Mouse (Mus musculus) gonadal fat pad, adult 2 months (tissue): ENCODE measurements around the gene Reep1. TPM values are rescaled to one million over a fixed set of nuclear protein-coding genes. Genes with fewer than 3 reads are reported as not detected.

ENCODE experiments used
- DNase-seq: peaks from one replicate; pipeline ENCODE4 v3.0.0-alpha.2; 2012; ENCODE audit warnings: low read depth
- polyA plus RNA-seq: library from polyadenylated mRNA; depleted of rRNA; stranded (reverse); fragments of >200 nt; gene quantifications from 2 replicates; pipeline ENCODE4 v1.2.3, GENCODE M21; 2012

Gene Reep1
- polyA plus RNA-seq, 1 experiment = 6.2 TPM

DNA sequence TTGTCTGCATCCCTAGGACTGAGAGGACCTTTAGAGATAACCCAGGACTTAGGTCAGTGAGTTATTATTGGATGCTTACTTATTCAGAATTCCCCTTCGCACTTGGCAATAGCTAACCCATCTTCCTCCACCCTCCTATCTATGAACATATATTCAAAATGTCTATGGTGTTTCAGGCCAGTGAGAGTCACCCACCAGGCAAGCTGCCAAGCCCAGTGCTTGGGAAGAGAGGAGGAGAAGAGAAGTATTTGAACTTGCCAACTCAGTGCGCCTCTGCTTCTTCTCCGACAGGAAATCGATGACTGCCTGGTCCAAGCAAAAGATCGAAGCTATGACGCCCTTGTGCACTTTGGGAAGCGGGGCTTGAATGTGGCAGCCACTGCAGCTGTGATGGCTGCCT lies 73.1 kb downstream of the Reep1 start:
- DNase-seq = no peak

DNA sequence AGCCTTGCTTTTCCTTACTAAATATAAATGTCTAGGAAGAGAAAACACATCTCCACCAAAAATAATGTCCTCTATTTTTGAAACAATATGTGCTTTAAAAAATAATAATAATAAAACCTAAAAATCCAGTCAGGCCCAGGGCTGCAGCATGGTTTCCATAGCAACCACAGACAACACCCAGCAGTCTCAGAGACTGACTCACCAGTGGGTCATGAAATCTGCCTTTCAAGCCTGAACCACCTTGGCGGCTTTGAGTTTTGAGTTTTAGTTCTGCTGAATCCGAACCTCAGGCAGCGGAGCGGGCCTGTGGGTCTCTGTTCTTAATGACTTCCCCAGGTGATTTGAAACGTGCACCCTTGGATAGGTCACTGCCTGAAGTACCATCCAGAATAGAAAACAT lies 75.8 kb downstream of the Reep1 start:
- no peak for DNase-seq

DNA sequence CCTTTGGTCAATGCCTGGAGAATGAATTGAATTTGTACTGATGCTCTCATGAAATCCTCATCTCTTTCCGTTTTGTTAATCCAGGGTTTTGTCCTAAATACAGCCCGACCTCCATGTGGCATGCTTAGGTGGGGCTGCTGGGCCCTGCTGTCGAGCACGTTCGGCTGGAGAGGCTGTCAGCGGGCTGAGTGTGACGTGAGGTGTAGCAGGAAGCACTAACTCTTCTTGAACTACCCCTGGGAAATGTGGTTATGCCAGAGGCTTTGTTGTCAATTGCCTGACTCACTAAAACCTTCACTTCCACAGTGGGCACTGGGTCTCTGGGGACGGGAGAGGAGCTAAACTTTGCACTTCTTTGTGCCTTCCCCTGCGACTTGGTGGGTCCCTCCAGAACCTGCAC lies 81.0 kb downstream of the Reep1 start:
- no peak for DNase-seq

DNA sequence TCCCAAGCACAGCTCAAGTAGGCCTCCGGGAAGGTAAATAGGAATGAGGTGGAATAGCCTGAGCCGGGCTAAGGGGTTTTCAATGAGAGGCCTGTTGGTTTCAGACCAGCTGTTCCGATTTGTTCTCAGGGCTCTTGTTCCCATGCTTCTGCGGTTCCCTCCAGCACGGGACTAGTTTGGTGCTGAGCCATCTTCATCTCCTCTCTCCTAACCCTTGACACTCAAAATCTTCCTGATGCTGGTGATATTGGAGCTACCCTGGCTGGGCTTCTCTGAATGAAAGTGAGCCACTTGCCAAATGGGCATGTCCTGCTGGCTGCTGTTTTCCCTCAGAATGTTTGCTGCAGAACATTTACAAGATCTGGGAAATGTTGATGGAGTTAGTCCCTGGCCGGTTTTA lies 84.4 kb downstream of the Reep1 start:
- no peak for DNase-seq

DNA sequence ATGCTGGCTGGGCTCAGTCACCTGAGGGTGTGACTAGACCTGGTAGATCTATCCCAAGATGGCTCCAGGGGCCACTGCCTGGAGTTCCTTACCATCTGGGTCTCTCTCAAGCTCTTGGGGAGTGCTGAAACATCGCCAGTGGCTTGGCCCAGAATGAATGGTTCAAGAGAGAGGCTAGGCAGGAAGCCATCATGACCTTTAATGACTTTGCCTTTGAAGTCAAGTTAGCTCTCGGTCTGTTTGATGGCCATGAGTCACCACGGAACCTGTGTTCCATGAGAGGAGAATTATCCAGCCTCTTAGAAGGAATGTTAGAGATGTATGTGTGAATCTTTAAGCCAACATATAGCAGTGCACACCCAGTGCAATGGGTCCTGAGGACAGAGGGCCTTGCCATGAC lies 92.0 kb downstream of the Reep1 start:
- DNase-seq = no peak

DNA sequence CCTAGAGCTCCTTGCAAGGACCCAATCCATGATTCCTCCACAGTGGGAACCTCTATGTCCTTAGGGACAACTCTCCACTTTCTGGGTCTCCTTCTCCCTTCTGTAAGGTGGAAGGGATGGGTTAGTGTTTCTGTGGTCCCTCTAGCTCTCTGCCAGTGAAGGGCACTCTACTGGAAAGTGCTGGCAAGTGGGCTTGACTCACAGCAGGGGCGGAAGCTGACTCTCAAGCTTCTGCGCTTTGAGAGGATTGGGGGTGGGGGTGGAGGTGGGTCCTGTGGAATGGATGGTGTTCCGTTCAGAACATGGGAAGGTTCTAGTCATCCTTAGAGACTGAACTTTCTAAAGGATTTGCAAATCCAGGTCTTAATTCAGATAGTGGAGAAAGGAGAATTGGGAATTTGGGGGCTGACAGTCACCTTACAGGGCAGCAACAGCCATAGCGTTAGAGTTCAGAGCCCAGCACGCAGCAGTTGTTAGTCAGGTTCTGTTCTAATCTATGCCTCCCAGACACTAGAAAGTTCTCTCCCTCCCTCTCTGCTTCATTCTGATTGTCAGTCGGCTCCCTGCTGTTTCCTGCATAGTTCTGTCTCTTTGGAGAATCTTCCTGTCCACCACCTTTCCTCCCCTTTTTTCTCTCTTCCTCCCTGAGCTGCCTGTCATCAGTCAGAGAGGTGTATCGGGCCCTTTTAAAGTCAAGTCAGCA lies 93.8 kb downstream of the Reep1 start:
- DNase-seq = no peak

DNA sequence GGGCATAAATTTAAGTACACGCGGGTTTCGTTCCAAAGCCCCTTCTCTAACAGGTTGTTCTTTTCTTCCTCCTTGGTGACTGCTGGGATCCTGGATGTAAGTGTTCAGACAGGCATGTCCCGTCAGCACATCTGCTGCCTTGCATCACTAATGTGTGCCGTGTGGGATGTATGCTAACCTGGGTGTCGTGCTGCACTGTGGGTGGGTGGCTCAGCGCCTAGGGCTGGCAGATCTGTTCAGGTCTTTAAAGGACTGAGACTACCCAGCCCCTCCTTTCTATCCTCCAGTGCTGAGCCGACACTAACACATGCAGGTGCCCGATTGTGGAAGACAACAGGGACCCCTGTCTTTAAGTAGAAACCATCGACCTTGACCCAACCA lies 94.3 kb downstream of the Reep1 start:
- no peak for DNase-seq

DNA sequence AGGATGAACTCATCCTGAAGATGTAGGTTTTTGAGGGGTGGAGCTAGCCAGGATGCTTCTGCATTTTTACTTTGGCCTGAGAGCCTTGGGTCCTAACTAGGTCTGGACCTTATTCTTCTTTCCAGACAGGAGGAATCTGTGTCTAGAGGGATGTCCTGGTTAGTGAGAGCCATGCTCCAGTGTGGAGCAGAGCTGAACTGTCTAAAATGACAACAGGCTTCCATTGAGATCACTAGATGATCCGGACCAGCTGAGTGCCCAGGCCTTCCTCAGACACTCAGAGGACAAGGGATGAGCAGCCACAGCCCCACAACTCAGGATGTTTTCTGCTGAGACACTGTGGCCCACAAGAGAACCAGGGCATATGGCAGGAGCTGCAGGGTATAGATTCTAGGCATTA lies 96.2 kb downstream of the Reep1 start:
- DNase-seq = no peak

DNA sequence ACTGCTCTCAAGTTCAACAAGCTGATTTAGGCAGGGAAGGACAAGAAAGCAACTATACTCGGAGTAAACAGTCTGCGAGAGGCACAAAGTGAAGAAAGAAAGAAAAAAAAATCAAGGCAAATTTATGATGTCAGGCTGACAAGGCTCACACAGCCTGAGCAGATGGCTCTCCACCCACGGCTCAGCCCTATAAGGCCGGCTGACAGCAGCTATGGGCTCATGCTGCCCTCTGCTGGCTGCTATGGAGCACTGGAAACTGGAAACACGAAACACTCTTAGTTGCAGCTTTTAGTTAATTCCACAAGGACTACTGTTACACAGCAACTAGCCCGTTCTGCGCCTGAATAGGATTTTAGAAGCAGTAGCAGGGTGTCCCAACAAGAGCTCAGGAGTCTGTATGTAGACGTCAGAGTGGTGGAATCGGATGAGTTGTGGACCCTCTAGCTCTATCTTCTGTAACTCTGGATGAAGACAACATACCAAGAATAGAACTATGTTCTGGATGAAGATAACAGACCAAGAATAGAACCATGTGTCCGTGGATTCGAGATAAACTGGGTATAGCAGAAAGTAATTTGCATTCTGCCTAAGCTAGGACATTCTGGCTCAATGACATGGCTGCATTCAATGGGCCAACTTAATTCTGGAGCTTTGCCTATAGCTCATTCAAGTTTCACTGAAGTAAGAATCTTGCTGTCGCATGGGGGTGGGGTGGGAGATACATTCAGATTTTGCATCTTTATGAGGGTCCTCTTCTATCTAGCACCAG lies 96.9 kb downstream of the Reep1 start:
- no peak for DNase-seq

DNA sequence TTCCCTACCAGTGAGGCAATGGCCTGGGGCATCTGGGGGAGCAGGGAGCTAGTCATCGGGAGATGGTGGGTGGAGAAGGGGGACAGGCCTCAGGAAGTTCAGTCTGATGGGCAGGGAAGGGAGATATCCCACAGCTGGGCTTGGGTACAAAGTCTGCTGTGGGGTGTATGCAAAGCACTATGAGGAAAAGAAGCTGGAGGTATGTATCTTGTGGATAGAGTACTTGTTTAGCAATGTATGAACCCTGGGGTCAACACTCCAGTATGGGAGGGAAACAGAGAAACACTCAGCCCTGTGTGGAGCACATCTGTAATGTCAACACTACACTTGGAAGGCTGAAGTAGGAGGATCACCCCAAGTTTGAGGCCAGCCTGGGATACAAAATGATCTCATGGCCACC lies 99.4 kb downstream of the Reep1 start:
- no peak for DNase-seq

DNA sequence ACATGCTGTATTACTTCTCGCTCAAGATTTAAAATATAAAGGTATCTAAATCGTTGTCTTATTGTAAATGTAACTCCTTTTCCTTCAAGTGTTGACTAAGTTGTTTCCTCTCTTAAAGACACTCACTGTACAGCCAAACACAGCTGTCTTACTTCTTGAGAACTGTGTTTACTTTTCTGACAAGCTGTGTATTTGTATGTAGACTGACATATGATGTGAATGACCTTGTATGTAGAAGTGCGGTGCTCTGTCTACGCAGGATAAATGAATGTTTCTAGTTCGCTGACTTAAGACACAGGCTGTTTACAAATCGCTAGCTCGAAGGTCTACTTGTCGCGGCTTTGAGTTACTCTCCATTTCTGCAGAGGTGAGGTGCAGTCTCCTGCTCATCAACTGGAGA lies 102.5 kb downstream of the Reep1 start:
- no peak for DNase-seq

DNA sequence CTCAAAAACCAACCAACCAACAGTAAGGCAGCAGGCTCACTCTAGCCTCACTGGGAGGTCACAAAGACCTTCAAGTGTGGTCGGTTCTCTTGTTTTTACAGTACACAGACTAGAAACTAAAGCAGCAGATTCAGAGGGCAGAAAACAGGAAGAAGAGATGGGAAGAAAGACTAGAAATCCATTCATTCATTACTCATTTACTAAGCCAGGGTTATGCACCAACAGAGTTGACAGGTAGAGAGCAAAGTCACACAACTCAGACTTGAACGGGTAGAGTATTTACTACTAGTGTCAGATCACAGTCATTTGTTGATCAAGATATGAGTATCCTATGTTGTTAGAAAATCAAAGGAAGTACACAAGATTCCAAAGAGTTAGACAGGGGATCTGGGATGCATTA lies 105.5 kb downstream of the Reep1 start:
- no peak for DNase-seq

DNA sequence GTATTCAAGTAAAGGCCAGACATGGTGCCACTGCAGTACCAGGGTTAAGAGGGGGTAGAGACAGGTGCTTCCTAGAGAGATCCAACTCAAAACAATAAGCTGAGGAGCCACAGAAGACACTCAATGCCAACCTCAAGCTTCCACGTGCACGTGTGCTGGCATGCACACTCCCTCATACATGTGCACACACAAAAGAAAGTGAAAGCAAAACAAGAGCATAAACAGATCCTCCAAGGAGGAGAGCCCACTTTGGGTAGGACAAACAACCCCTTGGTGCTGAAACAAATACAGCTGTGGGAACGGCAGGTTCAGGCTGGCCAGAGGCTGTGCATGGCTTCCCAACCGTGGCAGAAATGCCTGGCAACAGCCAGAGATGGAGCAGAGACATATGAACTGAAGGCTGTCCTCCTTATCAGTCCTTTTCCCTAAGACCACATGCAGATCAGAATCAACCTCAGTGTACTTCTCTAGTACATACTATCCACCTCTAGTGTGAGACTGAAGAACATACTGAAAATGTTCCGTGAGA lies 112.5 kb downstream of the Reep1 start:
- no peak for DNase-seq

DNA sequence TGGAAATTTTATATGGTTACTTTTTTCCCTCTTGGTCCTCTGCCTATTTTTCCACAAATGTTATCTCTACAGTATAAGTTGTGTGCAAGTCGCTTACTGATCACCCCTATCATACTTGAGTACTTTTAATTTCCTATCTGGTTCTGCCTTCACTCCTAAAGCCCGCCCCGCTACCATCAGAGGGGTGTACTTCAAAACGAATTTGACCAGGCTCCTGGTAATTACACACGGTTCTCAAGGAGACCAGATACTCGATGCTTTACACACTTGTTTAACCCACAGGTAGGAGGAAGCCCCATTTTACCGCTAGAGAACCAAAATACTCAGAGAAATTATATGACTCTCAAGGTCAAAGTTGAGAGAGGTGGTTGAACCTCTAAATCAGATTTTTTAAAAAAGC lies 115.7 kb downstream of the Reep1 start:
- no peak for DNase-seq

DNA sequence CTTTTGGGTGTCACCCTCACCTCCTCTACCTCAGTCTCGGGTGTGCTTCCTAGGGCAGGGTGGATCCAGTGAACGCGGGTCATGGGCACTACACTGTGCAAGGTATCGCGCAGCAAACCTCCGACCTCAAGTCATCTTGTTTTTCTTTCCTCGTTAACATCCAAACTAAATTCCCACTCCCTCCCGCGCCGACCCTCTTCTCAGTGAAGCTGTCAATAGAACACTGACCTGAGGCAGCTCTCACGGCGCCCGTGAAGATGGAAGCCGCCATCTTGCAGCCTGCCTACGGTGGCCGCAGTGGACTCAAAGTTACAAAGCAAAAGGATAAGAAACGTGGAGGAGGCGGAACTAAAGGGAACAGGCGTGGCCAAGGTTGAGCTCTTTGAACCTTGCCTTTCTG lies 116.1 kb downstream of the Reep1 start:
- DNase-seq = peak; percentile 68

DNA sequence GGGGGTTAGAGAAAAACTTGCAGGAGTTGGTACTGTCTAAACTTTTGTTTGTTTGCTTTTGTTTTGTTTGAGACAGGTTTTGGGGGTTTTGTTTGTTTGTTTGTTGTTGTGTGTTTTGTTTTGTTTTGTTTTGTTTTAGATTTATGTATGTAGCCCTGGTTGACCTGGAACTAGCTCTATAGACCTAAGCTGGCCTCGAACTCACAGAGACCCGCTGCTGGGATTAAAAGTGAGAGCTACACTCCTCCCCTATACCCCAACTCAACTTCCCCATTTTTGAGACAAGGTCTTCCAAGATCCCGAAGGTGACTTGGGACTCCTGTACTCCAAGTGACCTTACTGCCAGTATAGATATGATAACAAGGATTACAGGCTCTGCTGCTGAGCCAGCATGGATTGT lies 116.6 kb downstream of the Reep1 start:
- no peak for DNase-seq

DNA sequence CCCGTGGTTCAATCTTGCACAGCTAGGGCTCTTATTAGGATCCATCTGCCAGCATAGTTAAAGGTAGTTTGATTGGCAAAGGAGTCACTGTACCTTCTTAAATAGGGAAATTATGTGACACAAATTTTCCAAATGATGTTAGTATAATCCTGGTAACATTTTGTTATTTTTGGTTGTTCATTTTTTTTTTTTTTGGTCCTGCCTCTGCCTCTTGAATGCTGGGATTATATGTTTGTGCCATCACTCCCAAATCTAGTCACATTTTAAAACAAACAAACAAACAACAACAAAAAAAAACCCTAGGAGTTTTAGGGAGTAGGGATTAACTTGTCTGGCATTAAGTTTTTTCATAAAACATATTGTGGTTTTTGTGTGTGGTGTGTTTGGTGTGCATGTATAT lies 119.5 kb downstream of the Reep1 start, which contains the start of gene Mrpl35:
Gene Mrpl35, minus strand, starts transcription at position 101 of the 400 bp plus-strand sequence.
- DNase-seq = no peak

DNA sequence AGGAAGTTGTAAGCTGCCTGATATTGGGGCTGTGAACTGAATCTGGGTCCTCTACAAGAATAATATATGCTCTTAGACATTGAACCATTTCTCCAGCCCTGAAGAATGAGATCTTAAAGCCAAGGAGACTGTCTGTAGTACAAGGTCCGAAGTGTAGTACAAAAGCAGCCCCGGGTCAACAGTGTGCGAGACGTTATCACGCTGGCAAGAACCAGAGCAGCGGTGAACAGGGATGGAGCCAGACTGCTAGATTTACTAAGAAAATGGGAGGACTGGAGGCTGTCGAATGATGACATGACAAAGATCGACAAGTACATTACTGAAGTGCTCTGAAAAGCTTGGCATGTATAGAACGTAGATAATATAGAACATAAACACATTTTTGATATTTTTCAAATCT lies 122.4 kb downstream of the Reep1 start:
- DNase-seq = no peak

DNA sequence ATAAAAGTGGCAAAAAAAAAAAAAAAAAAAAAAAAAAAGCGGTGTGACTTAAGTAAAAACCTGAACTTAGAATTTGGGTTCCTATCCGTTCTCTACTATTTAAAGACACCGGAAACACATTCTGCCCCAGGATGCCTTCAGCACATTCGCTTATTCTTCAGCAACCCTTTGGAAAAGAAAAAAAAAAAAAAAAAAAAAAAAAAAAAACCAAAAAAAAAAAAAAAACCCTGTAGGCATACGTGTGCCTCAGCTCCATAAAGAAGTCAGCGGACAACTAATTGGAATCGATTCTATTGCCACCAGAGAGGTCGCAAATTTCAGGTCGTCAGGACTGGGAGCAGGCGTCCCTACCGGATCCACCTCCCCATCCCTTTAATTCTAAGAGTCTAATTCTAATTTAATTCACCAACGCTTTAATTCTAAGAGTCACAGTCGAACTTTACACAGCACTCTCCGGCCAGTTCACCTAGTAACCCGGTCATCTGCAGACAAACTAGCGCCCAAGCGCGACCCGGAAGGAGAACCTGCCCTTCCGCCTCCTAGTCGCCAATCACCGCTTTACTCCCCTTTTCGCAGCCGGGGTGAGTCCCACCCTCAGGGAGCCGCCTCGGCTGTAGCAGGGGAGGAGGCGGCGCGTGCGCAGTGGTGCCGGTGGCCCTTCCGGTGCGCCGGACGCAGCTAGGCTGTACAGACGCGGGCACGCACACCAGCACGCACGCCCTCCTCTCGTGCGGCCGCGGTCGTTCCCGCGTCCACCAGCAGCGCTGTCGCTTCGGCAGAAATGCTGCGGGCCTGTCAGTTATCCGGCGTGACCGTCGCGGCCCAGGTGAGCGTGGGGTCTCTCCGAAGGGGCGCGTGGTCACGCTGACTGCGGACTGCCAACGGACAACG lies 123.6 kb downstream of the Reep1 start, which contains the start of gene Immt:
Gene Immt, plus strand, starts transcription at position 642 of the 891 bp plus-strand sequence.
- peak; percentile 83 for DNase-seq

DNA sequence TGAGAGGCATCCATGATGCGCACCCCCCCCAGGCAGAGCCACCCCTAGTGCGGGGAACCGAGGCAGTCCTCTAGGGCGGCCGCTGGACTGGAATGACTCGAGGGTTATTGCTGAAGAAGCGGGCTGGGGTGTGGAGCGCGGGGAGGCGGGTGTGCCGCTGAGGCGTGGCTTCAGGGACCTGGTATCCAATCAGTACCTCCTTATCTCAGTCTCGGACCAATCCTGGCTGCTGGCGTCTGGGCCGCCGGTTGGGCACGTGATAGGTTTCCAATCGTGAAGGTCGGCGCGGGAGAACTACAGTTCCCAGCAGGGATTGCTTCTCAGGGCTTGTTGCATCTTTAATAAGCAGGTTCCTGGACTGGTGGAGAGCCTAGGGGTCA lies 124.2 kb downstream of the Reep1 start:
- peak; percentile 77 for DNase-seq

DNA sequence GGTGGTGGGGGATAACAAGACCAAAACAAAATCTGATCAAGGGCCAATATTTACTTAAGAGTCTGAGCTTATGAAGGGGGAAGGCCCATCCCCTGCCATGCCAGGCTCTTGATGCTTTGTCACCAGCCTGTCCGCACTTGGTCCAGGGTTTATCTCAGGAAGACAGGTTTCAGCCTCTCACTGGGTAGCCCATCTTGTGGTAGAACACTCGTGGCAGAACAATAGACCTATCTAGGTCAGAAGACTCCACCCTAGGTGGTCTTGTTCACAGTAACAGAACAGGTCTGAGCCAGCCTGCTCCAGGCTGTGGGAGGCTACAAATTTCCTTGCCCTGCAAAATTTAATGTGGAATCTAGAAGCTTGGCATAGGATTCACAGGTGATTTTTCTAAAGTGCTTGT lies 129.4 kb downstream of the Reep1 start:
- no peak for DNase-seq

DNA sequence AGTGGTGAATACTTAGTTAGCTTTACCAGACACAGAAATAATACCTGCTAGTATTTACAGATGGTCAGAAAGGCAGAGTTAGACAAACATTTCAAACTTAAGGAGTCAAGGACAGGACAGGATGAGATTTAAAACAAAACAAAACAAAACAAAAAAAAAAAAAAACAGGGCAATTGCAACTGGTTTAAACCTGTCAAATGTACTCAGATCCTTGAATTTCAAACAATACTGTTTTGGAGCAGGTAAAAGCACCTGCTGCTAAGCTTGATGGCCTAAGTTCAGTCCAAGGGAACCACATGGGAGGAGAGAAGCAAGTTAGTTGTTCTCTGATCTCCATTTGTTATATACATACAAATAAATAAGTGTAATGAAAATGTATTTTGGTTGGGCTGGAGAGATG lies 132.5 kb downstream of the Reep1 start:
- no peak for DNase-seq
